Mouse (Mus musculus) heart, postnatal 25 days (tissue): ENCODE results near the gene Oaz1. TPM values are rescaled to one million over a fixed set of nuclear protein-coding genes. Genes with fewer than 3 reads are reported as not detected.

Experiments used
- DNase-seq: peaks from one replicate; pipeline ENCODE4 v3.0.0; 2022; ENCODE audit warnings: low spot score
- intact Hi-C: fragments of 180-260 bp; cut with DNase I; formaldehyde crosslinking; loops from one replicate; pipeline ENCODE4 v1.15.1; 2025
- microRNA-seq: library from miRNA; unstranded; fragments of <30 nt; microRNA quantifications from one replicate; pipeline ENCODE4 v1.2.0, GENCODE M21; 2022
- total RNA-seq, 2 experiments: library from RNA; stranded (reverse); gene quantifications; 2 replicates each; pipeline ENCODE4 v1.2.3; 2021

The Oaz1 gene
- total RNA-seq, 2 experiments from 2014 or later, result 883 to 894 TPM

GRCm38 (mm10) chr10:80876028-80876427 is 49.6 kb downstream of the Oaz1 start:
- no peak for DNase-seq
- intact Hi-C loops, result loop anchor here (1.0 kb wide), 1 partner anchor 128 kb away; no protein-coding TSS in a partner anchor

- intact Hi-C loops, result loop anchor here (1.0 kb wide), 1 partner anchor 128 kb away; no protein-coding TSS in a partner anchor
- DNase-seq, result no peak
Measured at GRCm38 (mm10) chr10:80876594-80876993, 50.1 kb downstream of the Oaz1 start.

Small RNA genes within 50 kb of the gene (microRNA-seq; reads per million reads assigned to microRNA genes)
- 2.8 reads per million, percentile 3 among the genes with 10 or more reads in this experiment for gene Mir1982

Other genes with a start within 250 kb of the Oaz1 start
- gene Klf16, start 249.3 kb upstream of the Oaz1 start, total RNA-seq, result 1 to 10 TPM; 3.0 to 4.5 TPM
- 10 to 100 TPM; 50.1 to 51.1 TPM for gene Abhd17a, start 236.3 kb upstream of the Oaz1 start, total RNA-seq
- 10 to 100 TPM; 21.0 to 21.7 TPM for gene Scamp4, start 223.8 kb upstream of the Oaz1 start, total RNA-seq
- 1 to 10 TPM in 1 of 2 experiments, under 1 TPM in 1; 0.84 to 1.2 TPM for gene Adat3, start 223.8 kb upstream of the Oaz1 start, total RNA-seq
- under 1 TPM; 0.52 to 0.59 TPM for gene Gm49322, start 220.6 kb upstream of the Oaz1 start, total RNA-seq
- gene Csnk1g2, start 203.8 kb upstream of the Oaz1 start, total RNA-seq, result 100 to 1,000 TPM; 116 TPM
- gene Btbd2, start 169.6 kb upstream of the Oaz1 start, total RNA-seq, result 10 to 100 TPM; 41.5 to 45.8 TPM
- 100 to 1,000 TPM; 158 to 181 TPM for gene Mknk2, start 148.5 kb upstream of the Oaz1 start, total RNA-seq
- 1 to 10 TPM; 8.2 to 8.9 TPM for gene Mob3a, start 124.7 kb upstream of the Oaz1 start, total RNA-seq
- 1 to 10 TPM; 2.6 to 3.4 TPM for gene Izumo4, start 124.5 kb upstream of the Oaz1 start, total RNA-seq
- gene Ap3d1, start 84.4 kb upstream of the Oaz1 start, total RNA-seq, result 10 to 100 TPM; 39.8 to 44.2 TPM
- gene Dot1l, start 71.5 kb upstream of the Oaz1 start, total RNA-seq, result 10 to 100 TPM; 31.2 to 31.4 TPM
- 10 to 100 TPM; 29.6 to 29.9 TPM for gene Sf3a2, start 28.5 kb upstream of the Oaz1 start, total RNA-seq
- 10 to 100 TPM; 27.4 to 29.7 TPM for gene Plekhj1, start 28.0 kb upstream of the Oaz1 start, total RNA-seq
- gene Amh, start 21.4 kb upstream of the Oaz1 start, total RNA-seq, result under 1 TPM; 0.39 TPM
- under 1 TPM; 0.48 to 0.81 TPM for gene Jsrp1, start 13.2 kb upstream of the Oaz1 start, total RNA-seq
- 10 to 100 TPM in 1 of 2 experiments, 1 to 10 TPM in 1; 6.3 to 10.6 TPM for gene Lingo3, start 17.4 kb downstream of the Oaz1 start, total RNA-seq
- gene Lsm7, start 28.6 kb downstream of the Oaz1 start, total RNA-seq, result 10 to 100 TPM; 20.9 to 31.6 TPM
- 10 to 100 TPM; 22.4 to 23.6 TPM for gene Sppl2b, start 28.6 kb downstream of the Oaz1 start, total RNA-seq
- not detected for gene Tmprss9, start 45.2 kb downstream of the Oaz1 start, total RNA-seq
- 100 to 1,000 TPM; 143 to 148 TPM for gene Timm13, start 74.3 kb downstream of the Oaz1 start, total RNA-seq
- 1 to 10 TPM; 4.6 to 5.6 TPM for gene Lmnb2, start 91.6 kb downstream of the Oaz1 start, total RNA-seq
- 10 to 100 TPM in 1 of 2 experiments, 1 to 10 TPM in 1; 8.2 to 14.1 TPM for gene Gadd45b, start 103.4 kb downstream of the Oaz1 start, total RNA-seq
- gene Gng7, start 188.3 kb downstream of the Oaz1 start, total RNA-seq, result under 1 TPM; 0.13 to 0.34 TPM
- not detected for gene Diras1, start 199.0 kb downstream of the Oaz1 start, total RNA-seq
- 10 to 100 TPM; 14.0 to 14.3 TPM for gene Slc39a3, start 210.8 kb downstream of the Oaz1 start, total RNA-seq
- gene Sgta, start 233.5 kb downstream of the Oaz1 start, total RNA-seq, result 10 to 100 TPM; 86.7 to 93.2 TPM
- gene Thop1, start 243.4 kb downstream of the Oaz1 start, total RNA-seq, result 10 to 100 TPM; 12.3 to 13.2 TPM